Mouse (Mus musculus) brain, embryonic 14.5 days (tissue): ENCODE measurements around the gene Ghrhr.

Source experiments
- CTCF ChIP-seq: fragments of 200-500 bp; IDR thresholded peaks from 2 replicates; pipeline ENCODE4 v1.5.1; 2012; ENCODE audit warnings: inconsistent platforms, mild to moderate bottlenecking, moderate library complexity, borderline replicate concordance; ENCODE audit not compliant: insufficient read depth, insufficient read length; ENCODE audit errors: extremely low read depth
- POLR2A ChIP-seq: fragments of 200-500 bp; IDR thresholded peaks from 2 replicates; pipeline ENCODE4 v1.6.1; 2012; ENCODE audit warnings: mild to moderate bottlenecking, inconsistent platforms, borderline replicate concordance; ENCODE audit not compliant: poor library complexity, insufficient read depth, insufficient read length, severe bottlenecking; ENCODE audit errors: extremely low read depth

DNA sequence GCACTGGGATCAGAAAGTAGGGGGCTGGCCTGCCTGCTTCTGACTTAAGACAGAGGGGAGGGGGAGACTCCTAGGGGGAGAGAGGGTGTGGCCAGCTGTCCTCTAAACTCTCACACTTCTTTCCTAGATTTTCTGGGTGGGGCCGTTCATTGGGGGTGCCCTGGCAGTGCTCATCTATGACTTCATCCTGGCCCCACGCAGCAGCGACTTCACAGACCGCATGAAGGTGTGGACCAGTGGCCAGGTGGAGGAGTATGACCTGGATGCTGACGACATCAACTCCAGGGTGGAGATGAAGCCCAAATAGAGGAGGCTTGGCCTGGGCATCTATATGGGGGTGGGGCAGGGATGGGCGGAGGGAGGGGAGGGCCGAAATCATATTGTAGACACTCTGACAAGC is 29.6 kb upstream of the Ghrhr start:
- TF ChIP-seq CTCF, result no peak
- no peak for TF ChIP-seq POLR2A
